Mouse (Mus musculus): Measurements from ENCODE around the gene Aoc2. TPM values are rescaled to one million over a fixed set of nuclear protein-coding genes. Genes with fewer than 3 reads are reported as not detected.
A peak's percentile ranks its signal among the peaks of the same experiment; 100 is the strongest.
"Not testable (repeated sequence)": the region's sequence is repeated elsewhere in the genome, so short reads cannot be mapped to it uniquely, and the experiment has no call there.

Aoc2 gene
- total and polyA plus RNA-seq, 2 experiments = 0.46 to 1.7 TPM

DNA sequence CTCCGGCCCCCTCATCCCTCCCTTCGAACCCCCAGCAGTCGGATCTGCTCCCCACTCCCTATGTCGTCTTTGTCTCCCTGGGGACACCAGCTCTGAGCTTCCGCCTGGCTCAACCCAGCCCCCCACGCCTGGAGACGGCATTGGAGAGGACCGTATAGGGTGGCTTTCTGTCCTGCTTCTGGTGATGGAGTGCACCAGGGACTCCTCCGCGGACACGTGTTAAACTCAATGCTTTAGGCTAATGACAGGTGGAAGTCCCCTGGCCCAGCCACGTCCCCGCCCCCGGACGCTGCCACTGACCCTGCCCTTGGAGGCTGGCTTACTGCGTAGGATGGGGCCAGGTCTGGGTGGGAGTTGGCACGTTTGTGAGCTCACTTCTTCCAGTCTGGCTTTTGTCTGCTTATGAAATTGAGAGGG lies 8.4 kb upstream of the Aoc2 start:
- H3K27ac ChIP-seq (replicated peaks; ENCODE audit: insufficient read depth, low read depth, low read length) = peak overlapping the region; percentile 26
- H3K4me1 ChIP-seq (ENCODE audit: control insufficient read depth, insufficient read depth, low read length) = 0 out of 2 replicates have a peak, but pooled peaks cover 1% of the 10 kb centered on the region
- H3K9ac ChIP-seq (ENCODE audit: low read depth, low read length) = peak overlapping the region; percentile 83
- H3K79me2 ChIP-seq (ENCODE audit: control insufficient read depth, insufficient read depth, low read length) = peaks cover 10% of the 10 kb centered on the region
- H3K36me3 ChIP-seq (ENCODE audit: control insufficient read depth, insufficient read depth, low read length) = peaks cover 29% of the 10 kb centered on the region
- peak; percentile 10 for DNase-seq (ENCODE audit: extremely low read depth, low read depth, low spot score)
- no peaks in the 10 kb centered on the region for H3K27me3 ChIP-seq (ENCODE audit: control insufficient read depth, insufficient read depth, low read length)
- TF ChIP-seq POLR2A (IDR thresholded peaks at IDR 0.05; ENCODE audit: extremely low read depth, insufficient read depth, low read length) (no peak), CTCF (IDR thresholded peaks at IDR 0.05; ENCODE audit: low read depth, low read length) (no peak)
- peak overlapping the region; percentile 84 for H3K4me3 ChIP-seq (ENCODE audit: insufficient read depth, low read depth, low read length)
- WGBS = under 1% methylated on average over 17 of the region's 17 CpGs

DNA sequence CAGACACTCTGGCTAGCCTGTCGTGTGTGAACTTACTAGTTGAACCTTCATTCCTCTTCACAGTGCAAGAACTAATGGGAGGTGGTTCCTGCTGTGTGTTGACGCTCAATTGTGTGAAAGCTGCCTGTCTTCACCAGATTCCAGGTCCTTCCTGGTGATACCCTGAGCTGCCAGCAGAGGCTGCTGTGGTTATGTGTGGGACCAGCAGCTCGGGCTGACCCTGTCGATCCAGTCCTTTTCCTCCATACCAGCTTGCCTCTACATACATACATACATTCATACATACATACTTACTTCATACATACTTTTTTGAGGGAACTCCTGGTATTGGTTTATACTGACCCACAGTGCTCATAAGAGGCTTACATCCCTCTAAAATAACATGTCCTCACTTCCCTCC lies 1.3 kb upstream of the Aoc2 start:
- H3K27me3 ChIP-seq (ENCODE audit: control insufficient read depth, insufficient read depth, low read length) = no peaks in the 10 kb centered on the region
- WGBS = 10% methylated on average over 4 of the region's 4 CpGs
- H3K27ac ChIP-seq (replicated peaks; ENCODE audit: insufficient read depth, low read depth, low read length) = no peak overlapping the region
- peaks cover 2% of the 10 kb centered on the region; the same call in 1 of the 2 replicates for H3K4me1 ChIP-seq (ENCODE audit: control insufficient read depth, insufficient read depth, low read length)
- H3K36me3 ChIP-seq (ENCODE audit: control insufficient read depth, insufficient read depth, low read length) = peaks cover 37% of the 10 kb centered on the region
- TF ChIP-seq CTCF (IDR thresholded peaks at IDR 0.05; ENCODE audit: low read depth, low read length) (peak; percentile 99), POLR2A (IDR thresholded peaks at IDR 0.05; ENCODE audit: extremely low read depth, insufficient read depth, low read length) (no peak)
- no peaks in the 10 kb centered on the region for H3K79me2 ChIP-seq (ENCODE audit: control insufficient read depth, insufficient read depth, low read length)
- peak; percentile 61 for DNase-seq (ENCODE audit: extremely low read depth, low read depth, low spot score)
- H3K4me3 ChIP-seq (ENCODE audit: insufficient read depth, low read depth, low read length) = no peak overlapping the region
- H3K9ac ChIP-seq (ENCODE audit: low read depth, low read length) = no peak overlapping the region

DNA sequence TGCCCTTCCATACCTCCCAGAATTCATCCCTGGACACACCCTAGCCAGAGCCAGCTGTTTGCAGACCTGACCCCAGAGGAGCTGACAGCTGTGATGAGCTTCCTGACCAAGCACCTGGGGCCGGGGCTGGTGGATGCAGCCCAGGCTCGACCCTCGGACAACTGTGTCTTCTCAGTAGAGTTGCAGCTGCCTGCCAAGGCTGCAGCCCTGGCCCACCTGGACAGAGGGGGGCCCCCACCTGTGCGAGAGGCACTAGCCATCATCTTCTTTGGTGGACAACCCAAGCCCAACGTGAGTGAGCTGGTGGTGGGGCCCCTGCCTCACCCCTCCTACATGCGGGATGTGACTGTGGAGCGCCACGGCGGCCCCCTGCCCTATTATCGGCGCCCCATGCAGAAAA lies 338 bp downstream of the Aoc2 start:
- 94% methylated on average over 11 of the region's 11 CpGs for WGBS
- H3K4me1 ChIP-seq (ENCODE audit: control insufficient read depth, insufficient read depth, low read length); H3K27me3 ChIP-seq (ENCODE audit: control insufficient read depth, insufficient read depth, low read length); H3K79me2 ChIP-seq (ENCODE audit: control insufficient read depth, insufficient read depth, low read length); H3K4me3 ChIP-seq (ENCODE audit: insufficient read depth, low read depth, low read length); H3K9ac ChIP-seq (ENCODE audit: low read depth, low read length); DNase-seq (ENCODE audit: extremely low read depth, low read depth, low spot score); H3K27ac ChIP-seq (replicated peaks; ENCODE audit: insufficient read depth, low read depth, low read length): not testable (repeated sequence)
- H3K36me3 ChIP-seq (ENCODE audit: control insufficient read depth, insufficient read depth, low read length) = peaks cover 22% of the 10 kb centered on the region

DNA sequence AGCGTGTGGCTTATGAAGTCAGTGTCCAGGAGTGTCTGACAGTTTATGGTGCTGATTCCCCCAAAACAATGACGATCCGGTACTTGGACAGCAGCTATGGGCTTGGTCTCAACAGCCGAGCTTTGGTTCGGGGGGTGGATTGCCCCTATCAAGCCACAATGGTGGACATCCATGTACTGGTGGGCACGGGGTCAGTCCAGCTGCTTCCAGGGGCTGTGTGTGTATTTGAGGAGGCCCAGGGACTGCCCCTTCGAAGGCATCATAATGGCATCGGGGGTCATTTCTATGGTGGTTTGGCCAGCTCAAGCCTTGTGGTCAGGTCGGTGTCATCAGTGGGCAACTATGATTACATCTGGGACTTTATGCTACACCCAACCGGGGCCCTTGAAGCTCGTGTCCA lies 1.3 kb downstream of the Aoc2 start:
- Histone ChIP-seq H3K27me3 (ENCODE audit: control insufficient read depth, insufficient read depth, low read length) (no peaks in the 10 kb centered on the region), H3K4me1 (ENCODE audit: control insufficient read depth, insufficient read depth, low read length) (peaks cover 2% of the 10 kb centered on the region; the same call in 1 of the 2 replicates), H3K27ac (replicated peaks; ENCODE audit: insufficient read depth, low read depth, low read length) (no peak overlapping the region), H3K4me3 (ENCODE audit: insufficient read depth, low read depth, low read length) (no peak overlapping the region), H3K79me2 (ENCODE audit: control insufficient read depth, insufficient read depth, low read length) (no peaks in the 10 kb centered on the region), H3K9ac (ENCODE audit: low read depth, low read length) (no peak overlapping the region), H3K36me3 (ENCODE audit: control insufficient read depth, insufficient read depth, low read length) (peaks cover 13% of the 10 kb centered on the region)
- DNase-seq (ENCODE audit: extremely low read depth, low read depth, low spot score) = no peak
- TF ChIP-seq POLR2A (IDR thresholded peaks at IDR 0.05; ENCODE audit: extremely low read depth, insufficient read depth, low read length) = no peak
- no peak for TF ChIP-seq CTCF (IDR thresholded peaks at IDR 0.05; ENCODE audit: low read depth, low read length)
- 92% methylated on average over 11 of the region's 11 CpGs for WGBS

DNA sequence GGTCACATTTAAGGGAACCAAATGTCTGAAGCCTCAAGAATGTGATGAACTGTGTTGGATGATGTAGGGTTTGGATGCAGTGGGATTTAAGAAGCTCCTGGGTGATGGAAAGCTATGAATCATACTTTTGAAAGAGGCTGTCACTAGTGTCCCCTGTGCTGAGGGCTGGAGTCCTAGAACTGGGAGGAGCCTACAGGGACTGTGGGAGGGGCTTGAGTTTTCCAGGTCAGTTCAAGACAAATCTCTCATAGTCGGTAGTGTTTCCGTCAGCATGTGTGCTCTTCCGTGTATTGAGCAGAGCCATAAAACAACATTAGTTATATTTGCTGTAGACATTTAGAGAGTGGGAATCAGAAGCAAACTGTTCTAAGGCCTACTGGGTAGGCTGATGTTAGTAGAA lies 2.4 kb downstream of the Aoc2 start:
- Histone ChIP-seq H3K4me3 (ENCODE audit: insufficient read depth, low read depth, low read length) (no peak overlapping the region), H3K27ac (replicated peaks; ENCODE audit: insufficient read depth, low read depth, low read length) (no peak overlapping the region), H3K27me3 (ENCODE audit: control insufficient read depth, insufficient read depth, low read length) (no peaks in the 10 kb centered on the region), H3K36me3 (ENCODE audit: control insufficient read depth, insufficient read depth, low read length) (peaks cover 3% of the 10 kb centered on the region), H3K79me2 (ENCODE audit: control insufficient read depth, insufficient read depth, low read length) (no peaks in the 10 kb centered on the region), H3K4me1 (ENCODE audit: control insufficient read depth, insufficient read depth, low read length) (peaks cover 2% of the 10 kb centered on the region; the same call in 1 of the 2 replicates), H3K9ac (ENCODE audit: low read depth, low read length) (no peak overlapping the region)
- peak; percentile 63 for DNase-seq (ENCODE audit: extremely low read depth, low read depth, low spot score)
- WGBS = 19% methylated on average over 3 of the region's 3 CpGs
- TF ChIP-seq POLR2A (IDR thresholded peaks at IDR 0.05; ENCODE audit: extremely low read depth, insufficient read depth, low read length) (no peak), CTCF (IDR thresholded peaks at IDR 0.05; ENCODE audit: low read depth, low read length) (no peak)

DNA sequence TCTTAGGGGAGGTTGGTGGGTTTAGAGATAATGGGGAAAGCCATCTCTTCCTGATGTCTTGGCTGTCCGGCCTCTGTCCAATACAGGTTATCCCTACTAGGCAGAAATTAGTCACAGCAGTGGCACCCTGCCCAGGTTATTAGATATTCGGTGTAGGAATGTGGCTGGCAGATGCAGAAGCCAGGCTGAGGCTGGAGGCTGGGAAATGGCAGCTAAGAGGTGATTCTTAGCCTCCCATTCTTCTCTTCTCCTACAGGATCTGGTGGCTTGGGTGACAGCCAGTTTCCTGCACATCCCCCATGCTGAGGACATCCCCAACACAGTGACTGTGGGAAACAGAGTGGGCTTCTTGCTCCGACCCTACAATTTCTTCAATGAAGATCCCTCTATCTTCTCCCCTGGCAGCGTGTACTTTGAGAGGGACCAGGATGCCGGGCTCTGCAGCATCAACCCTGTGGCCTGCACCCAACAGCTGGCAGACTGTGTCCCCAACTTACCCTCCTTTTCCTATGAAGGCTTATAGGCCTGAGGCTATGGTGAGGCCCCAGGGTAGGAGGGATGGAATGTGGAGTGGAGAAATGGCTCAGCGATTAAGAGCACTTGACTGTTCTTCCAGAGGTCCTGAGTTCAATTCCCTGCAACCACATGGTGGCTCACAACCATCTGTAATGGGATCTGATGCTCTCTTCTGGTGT lies 4.2 kb downstream of the Aoc2 start:
- H3K4me1 ChIP-seq (ENCODE audit: control insufficient read depth, insufficient read depth, low read length) = no peaks in the 10 kb centered on the region
- H3K79me2 ChIP-seq (ENCODE audit: control insufficient read depth, insufficient read depth, low read length) = no peaks in the 10 kb centered on the region
- no peaks in the 10 kb centered on the region for H3K27me3 ChIP-seq (ENCODE audit: control insufficient read depth, insufficient read depth, low read length)
- TF ChIP-seq POLR2A (IDR thresholded peaks at IDR 0.05; ENCODE audit: extremely low read depth, insufficient read depth, low read length) (no peak), CTCF (IDR thresholded peaks at IDR 0.05; ENCODE audit: low read depth, low read length) (no peak)
- no peak overlapping the region for H3K4me3 ChIP-seq (ENCODE audit: insufficient read depth, low read depth, low read length)
- WGBS = 75% methylated on average over 6 of the region's 6 CpGs
- no peaks in the 10 kb centered on the region; the same call in none of the 2 replicates for H3K36me3 ChIP-seq (ENCODE audit: control insufficient read depth, insufficient read depth, low read length)
- no peak overlapping the region for H3K27ac ChIP-seq (replicated peaks; ENCODE audit: insufficient read depth, low read depth, low read length)
- no peak overlapping the region for H3K9ac ChIP-seq (ENCODE audit: low read depth, low read length)
- no peak for DNase-seq (ENCODE audit: extremely low read depth, low read depth, low spot score)

Measured in liver, adult 2 months (tissue).